Mouse (Mus musculus): ENCODE data around the gene Orai3. TPM values are rescaled to one million over a fixed set of nuclear protein-coding genes. Genes with fewer than 3 reads are reported as not detected.

The Orai3 gene
- polyA plus RNA-seq, 1 experiment from 2014 or later, result 17.7 TPM

DNA sequence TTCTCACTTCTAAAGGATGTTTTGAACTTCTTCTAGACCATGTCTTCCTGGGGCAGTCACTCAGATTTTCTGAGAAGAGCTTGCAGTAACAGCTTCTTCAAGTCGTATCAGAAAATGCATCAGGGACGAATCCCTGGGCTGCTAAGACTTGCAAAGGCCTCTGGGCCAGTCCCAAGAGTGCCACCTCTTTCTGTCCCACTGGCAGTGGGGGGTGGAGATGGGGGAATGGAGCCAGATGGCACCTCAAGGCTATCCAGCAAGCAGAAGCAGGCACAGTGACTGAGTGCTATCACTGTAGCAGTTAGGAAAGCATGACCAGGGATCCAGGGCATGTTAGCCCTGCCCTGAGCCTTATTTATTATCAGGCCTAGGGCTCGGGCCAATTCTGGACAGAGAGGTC lies 42.7 kb downstream of the Orai3 start:
- ATAC-seq (ENCODE audit: insufficient number of reproducible peaks, insufficient read depth, low FRiP score, low read depth), result no peak
- Histone ChIP-seq H3K27ac (replicated peaks in 1 of 2; ENCODE audit: control insufficient read depth in 1 of 2, insufficient read depth in 1 of 2, low read depth in 2 of 2, low read length in 2 of 2) (no peak overlapping the region), H3K9me3 (ENCODE audit: control insufficient read depth, low read length) (no peaks in the 10 kb centered on the region), H3K4me2 (ENCODE audit: low read length) (no peak overlapping the region), H3K4me1 (ENCODE audit: control insufficient read depth in 2 of 2, insufficient read depth in 2 of 2, low read length in 2 of 2) (peaks cover 5 to 10% of the 10 kb centered on the region in 2 experiments; a peak in 2 of 4 replicates), H3K4me3 (ENCODE audit: control insufficient read depth in 1 of 2, insufficient read depth in 1 of 2, low read depth in 1 of 2, low read length in 2 of 2) (no peak overlapping the region), H3K27me3 (ENCODE audit: control insufficient read depth, insufficient read depth, low read length) (no peaks in the 10 kb centered on the region), H3K9ac (ENCODE audit: low read length) (no peak overlapping the region), H3K36me3 (ENCODE audit: control insufficient read depth, insufficient read depth, low read length) (0 out of 2 replicates have a peak, but pooled peaks cover 3% of the 10 kb centered on the region)
- 73% methylated on average over 3 of the region's 3 CpGs for WGBS

DNA sequence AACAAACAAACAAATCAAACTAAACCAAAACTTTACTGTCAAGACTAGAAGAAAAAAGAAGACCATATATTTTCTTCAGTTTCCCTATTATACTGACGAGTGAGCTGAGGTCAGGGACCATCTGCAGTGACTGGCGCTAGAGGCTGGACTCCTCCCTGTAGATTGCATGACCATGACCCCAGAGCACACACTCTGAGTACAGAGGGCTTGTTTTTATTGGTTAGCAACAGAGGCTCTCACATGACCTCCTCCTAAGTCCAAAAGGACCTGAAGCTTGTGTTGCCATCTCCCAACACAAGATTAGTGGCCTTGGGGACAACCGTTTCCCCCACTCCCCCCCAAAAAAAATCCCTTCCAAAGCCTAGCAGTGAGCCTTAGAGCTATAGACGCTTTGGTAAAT lies 44.2 kb downstream of the Orai3 start:
- peak overlapping the region; percentile 3 to 57; a peak in 3 of 4 replicates for H3K27ac ChIP-seq (replicated peaks in 1 of 2; ENCODE audit: control insufficient read depth in 1 of 2, insufficient read depth in 1 of 2, low read depth in 2 of 2, low read length in 2 of 2)
- H3K9me3 ChIP-seq (ENCODE audit: control insufficient read depth, low read length), result no peaks in the 10 kb centered on the region
- H3K9ac ChIP-seq (ENCODE audit: low read length), result peak overlapping the region; percentile 25; the same call in 1 of the 2 replicates
- H3K4me2 ChIP-seq (ENCODE audit: low read length), result peak overlapping the region; percentile 23; the same call in 1 of the 2 replicates
- H3K4me3 ChIP-seq (ENCODE audit: control insufficient read depth in 1 of 2, insufficient read depth in 1 of 2, low read depth in 1 of 2, low read length in 2 of 2), result no peak overlapping the region
- 0 out of 2 replicates have a peak, but pooled peaks cover 3% of the 10 kb centered on the region for H3K36me3 ChIP-seq (ENCODE audit: control insufficient read depth, insufficient read depth, low read length)
- H3K4me1 ChIP-seq (ENCODE audit: control insufficient read depth in 2 of 2, insufficient read depth in 2 of 2, low read length in 2 of 2), result peaks cover 5 to 10% of the 10 kb centered on the region in 2 experiments; a peak in 2 of 4 replicates
- 72% methylated on average over 4 of the region's 4 CpGs for WGBS
- H3K27me3 ChIP-seq (ENCODE audit: control insufficient read depth, insufficient read depth, low read length), result no peaks in the 10 kb centered on the region
- ATAC-seq (ENCODE audit: insufficient number of reproducible peaks, insufficient read depth, low FRiP score, low read depth), result no peak

DNA sequence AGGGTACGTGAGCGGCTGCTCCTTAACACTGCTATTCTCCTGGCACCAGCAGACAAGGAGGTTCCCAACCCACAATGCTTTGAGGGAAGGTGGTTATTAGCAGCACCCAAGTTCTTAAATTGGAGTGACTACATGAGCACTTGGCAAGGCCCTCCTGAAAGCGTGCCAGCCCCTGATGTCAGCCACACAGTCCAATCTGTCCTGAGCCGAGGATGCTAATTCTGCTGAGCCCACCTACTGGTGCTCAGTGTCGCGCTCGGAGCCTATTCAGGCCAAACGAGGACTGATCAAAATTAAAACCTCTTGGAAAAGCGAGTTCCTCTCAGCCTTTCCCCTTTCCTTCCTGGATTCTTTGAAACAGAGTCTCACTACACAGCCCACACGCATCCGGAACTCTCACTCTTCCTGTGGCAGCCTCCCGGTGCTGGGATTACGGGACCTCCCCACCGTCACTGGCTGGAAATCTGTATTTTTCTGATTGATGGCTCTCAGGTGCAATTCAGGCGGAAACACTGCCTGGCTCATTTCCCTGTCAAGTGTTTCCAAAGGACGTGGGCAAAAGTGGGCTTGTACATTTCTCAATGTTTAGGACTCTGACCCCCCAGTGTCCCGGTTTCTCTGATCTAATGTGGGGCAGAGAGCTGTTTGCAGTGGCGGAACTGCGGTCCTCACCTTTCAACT lies 44.8 kb downstream of the Orai3 start:
- H3K27ac ChIP-seq (replicated peaks in 1 of 2; ENCODE audit: control insufficient read depth in 1 of 2, insufficient read depth in 1 of 2, low read depth in 2 of 2, low read length in 2 of 2), result peak overlapping the region; percentile 3 to 57; a peak in 3 of 4 replicates
- H3K9me3 ChIP-seq (ENCODE audit: control insufficient read depth, low read length), result no peaks in the 10 kb centered on the region
- 63% methylated on average over 19 of the region's 19 CpGs for WGBS
- peak overlapping the region; percentile 23; the same call in 1 of the 2 replicates for H3K4me2 ChIP-seq (ENCODE audit: low read length)
- no peak overlapping the region for H3K4me3 ChIP-seq (ENCODE audit: control insufficient read depth in 1 of 2, insufficient read depth in 1 of 2, low read depth in 1 of 2, low read length in 2 of 2)
- H3K27me3 ChIP-seq (ENCODE audit: control insufficient read depth, insufficient read depth, low read length), result no peaks in the 10 kb centered on the region
- H3K4me1 ChIP-seq (ENCODE audit: control insufficient read depth in 2 of 2, insufficient read depth in 2 of 2, low read length in 2 of 2), result peaks cover 5 to 10% of the 10 kb centered on the region in 2 experiments; a peak in 2 of 4 replicates
- H3K9ac ChIP-seq (ENCODE audit: low read length), result peak overlapping the region; percentile 25; the same call in 1 of the 2 replicates
- 0 out of 2 replicates have a peak, but pooled peaks have one; percentile 52 for ATAC-seq (ENCODE audit: insufficient number of reproducible peaks, insufficient read depth, low FRiP score, low read depth)
- H3K36me3 ChIP-seq (ENCODE audit: control insufficient read depth, insufficient read depth, low read length), result 0 out of 2 replicates have a peak, but pooled peaks cover 3% of the 10 kb centered on the region

DNA sequence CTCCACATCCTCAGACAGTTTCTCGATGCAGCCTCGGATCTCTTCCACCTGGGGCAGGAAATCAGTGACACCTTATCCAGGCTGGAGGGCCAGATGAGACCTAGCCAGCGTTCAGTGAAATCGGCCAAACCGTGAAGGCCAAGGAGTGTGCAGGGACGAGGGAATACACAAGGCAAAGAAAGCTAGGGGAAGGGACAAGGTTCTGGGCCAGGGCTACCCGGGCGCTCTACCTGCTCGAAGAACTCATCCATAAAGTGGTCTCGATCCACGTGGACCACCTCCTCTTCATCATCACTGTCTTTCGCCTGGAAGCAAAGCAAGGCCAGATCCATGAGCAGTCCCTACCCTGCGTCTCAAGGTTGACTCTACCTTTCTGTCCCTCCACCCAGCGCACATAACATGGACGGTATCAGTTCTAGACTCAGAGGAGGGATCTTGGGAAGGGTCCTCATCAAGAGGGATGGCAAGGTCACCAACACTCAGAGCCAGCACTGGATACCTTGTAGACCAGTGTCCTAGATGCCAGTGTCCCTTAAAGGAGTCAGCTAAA lies 45.6 kb downstream of the Orai3 start:
- Histone ChIP-seq H3K4me3 (ENCODE audit: control insufficient read depth in 1 of 2, insufficient read depth in 1 of 2, low read depth in 1 of 2, low read length in 2 of 2) (no peak overlapping the region), H3K9ac (ENCODE audit: low read length) (no peak overlapping the region), H3K27ac (replicated peaks in 1 of 2; ENCODE audit: control insufficient read depth in 1 of 2, insufficient read depth in 1 of 2, low read depth in 2 of 2, low read length in 2 of 2) (0 out of 4 replicates have a peak overlapping the region, but pooled peaks of 1 of the 2 experiments have one; percentile 37), H3K4me2 (ENCODE audit: low read length) (no peak overlapping the region), H3K4me1 (ENCODE audit: control insufficient read depth in 2 of 2, insufficient read depth in 2 of 2, low read length in 2 of 2) (peaks cover 5 to 10% of the 10 kb centered on the region in 2 experiments; a peak in 2 of 4 replicates), H3K36me3 (ENCODE audit: control insufficient read depth, insufficient read depth, low read length) (no peaks in the 10 kb centered on the region), H3K9me3 (ENCODE audit: control insufficient read depth, low read length) (no peaks in the 10 kb centered on the region), H3K27me3 (ENCODE audit: control insufficient read depth, insufficient read depth, low read length) (no peaks in the 10 kb centered on the region)
- 84% methylated on average over 15 of the region's 15 CpGs for WGBS
- no peak for ATAC-seq (ENCODE audit: insufficient number of reproducible peaks, insufficient read depth, low FRiP score, low read depth)

DNA sequence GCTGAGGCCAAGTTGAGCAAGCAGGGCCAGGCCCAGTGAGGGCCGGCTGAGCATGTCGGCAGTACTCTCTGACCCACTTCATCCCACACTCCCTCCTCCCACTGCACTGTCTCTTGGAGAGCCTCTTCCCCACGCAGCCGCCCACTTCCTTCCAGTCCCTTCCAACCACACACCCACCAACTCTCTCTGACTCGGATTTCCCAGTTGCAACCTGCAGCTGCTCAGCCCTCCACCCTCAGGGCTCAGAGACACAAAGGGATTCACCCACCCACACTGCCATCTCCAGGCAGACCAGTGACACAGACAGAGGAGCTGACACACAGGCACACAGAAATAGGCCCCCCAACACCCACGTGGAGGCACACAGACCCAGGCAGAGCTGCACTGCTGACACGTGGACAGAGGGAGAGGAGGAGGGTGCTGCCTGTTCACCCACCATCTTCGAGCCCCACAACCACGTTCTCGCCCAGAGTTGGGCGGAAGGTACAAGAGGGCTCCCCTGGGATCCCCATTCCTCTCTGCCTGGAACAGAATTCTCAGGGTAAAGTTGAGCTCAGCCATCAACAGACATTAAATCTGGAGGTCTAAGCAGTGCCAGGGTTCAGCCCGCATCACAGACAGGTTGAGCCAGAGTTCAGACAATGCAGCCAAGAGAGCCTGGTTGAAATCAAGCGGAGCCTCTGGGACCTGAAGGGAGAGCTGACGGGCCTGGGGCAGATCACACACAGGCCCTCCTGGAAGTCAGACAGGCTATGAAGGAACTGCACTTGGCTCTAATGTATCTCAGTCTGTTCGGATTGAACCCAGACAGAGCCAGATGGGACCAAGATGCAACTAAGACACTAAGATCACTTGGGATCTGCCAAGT lies 46.6 kb downstream of the Orai3 start:
- 53% methylated on average over 15 of the region's 15 CpGs for whole genome bisulfite sequencing
- H3K4me1 ChIP-seq (ENCODE audit: control insufficient read depth in 2 of 2, insufficient read depth in 2 of 2, low read length in 2 of 2), result peaks cover 5 to 10% of the 10 kb centered on the region in 2 experiments; a peak in 2 of 4 replicates
- no peaks in the 10 kb centered on the region for H3K27me3 ChIP-seq (ENCODE audit: control insufficient read depth, insufficient read depth, low read length)
- no peaks in the 10 kb centered on the region for H3K9me3 ChIP-seq (ENCODE audit: control insufficient read depth, low read length)
- 0 out of 4 replicates have a peak overlapping the region, but pooled peaks of 1 of the 2 experiments have one; percentile 37 for H3K27ac ChIP-seq (replicated peaks in 1 of 2; ENCODE audit: control insufficient read depth in 1 of 2, insufficient read depth in 1 of 2, low read depth in 2 of 2, low read length in 2 of 2)
- no peak overlapping the region for H3K4me3 ChIP-seq (ENCODE audit: control insufficient read depth in 1 of 2, insufficient read depth in 1 of 2, low read depth in 1 of 2, low read length in 2 of 2)
- no peak for ATAC-seq (ENCODE audit: insufficient number of reproducible peaks, insufficient read depth, low FRiP score, low read depth)
- no peak overlapping the region for H3K9ac ChIP-seq (ENCODE audit: low read length)
- no peaks in the 10 kb centered on the region for H3K36me3 ChIP-seq (ENCODE audit: control insufficient read depth, insufficient read depth, low read length)
- no peak overlapping the region for H3K4me2 ChIP-seq (ENCODE audit: low read length)

DNA sequence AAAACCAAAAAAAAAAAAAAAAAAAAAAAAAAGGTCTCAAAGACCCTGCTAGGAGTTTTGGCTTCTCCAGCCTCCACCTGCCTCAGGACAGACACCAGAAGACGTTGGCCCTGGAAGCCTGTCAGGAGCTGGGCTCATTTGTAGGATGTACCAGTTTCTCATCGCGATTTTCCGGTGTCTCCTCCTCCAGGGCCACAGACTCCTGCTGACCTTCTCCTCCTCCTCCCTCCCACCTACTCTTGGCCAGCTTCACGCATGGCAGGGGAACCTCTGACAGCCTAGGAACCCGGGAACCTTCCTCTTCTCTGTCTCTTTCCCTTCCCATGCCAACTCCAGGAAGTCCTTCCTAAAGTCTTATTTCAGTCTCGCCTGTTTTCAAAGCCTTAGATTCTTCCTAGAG lies 47.4 kb downstream of the Orai3 start:
- Histone ChIP-seq H3K36me3 (ENCODE audit: control insufficient read depth, insufficient read depth, low read length) (no peaks in the 10 kb centered on the region), H3K4me3 (ENCODE audit: control insufficient read depth in 1 of 2, insufficient read depth in 1 of 2, low read depth in 1 of 2, low read length in 2 of 2) (no peak overlapping the region), H3K27ac (replicated peaks in 1 of 2; ENCODE audit: control insufficient read depth in 1 of 2, insufficient read depth in 1 of 2, low read depth in 2 of 2, low read length in 2 of 2) (no peak overlapping the region), H3K27me3 (ENCODE audit: control insufficient read depth, insufficient read depth, low read length) (no peaks in the 10 kb centered on the region), H3K9ac (ENCODE audit: low read length) (no peak overlapping the region), H3K4me2 (ENCODE audit: low read length) (no peak overlapping the region), H3K9me3 (ENCODE audit: control insufficient read depth, low read length) (no peaks in the 10 kb centered on the region), H3K4me1 (ENCODE audit: control insufficient read depth in 2 of 2, insufficient read depth in 2 of 2, low read length in 2 of 2) (peaks cover 5 to 10% of the 10 kb centered on the region in 2 experiments; a peak in 2 of 4 replicates)
- ATAC-seq (ENCODE audit: insufficient number of reproducible peaks, insufficient read depth, low FRiP score, low read depth), result no peak
- 71% methylated on average over 7 of the region's 7 CpGs for WGBS

DNA sequence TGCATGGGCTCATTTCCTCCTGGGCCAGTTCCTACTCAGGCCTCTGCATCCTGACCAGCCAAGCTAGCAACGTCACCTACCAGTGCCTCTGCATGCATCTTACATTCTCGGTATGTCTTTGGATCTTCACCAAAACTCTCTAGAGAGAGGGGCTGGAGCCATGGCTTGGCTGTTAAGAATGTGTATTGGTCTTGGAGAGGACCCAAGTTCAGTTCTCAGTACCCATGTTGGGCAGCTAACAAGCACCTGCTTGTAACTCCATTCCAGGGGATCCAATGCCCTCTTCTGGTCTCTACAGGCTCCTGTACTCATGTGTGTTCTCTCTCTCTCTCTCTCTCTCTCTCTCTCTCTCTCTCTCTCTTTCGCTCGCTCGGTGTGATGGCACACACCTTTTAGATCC lies 48.2 kb downstream of the Orai3 start:
- 85% methylated on average over 5 of the region's 5 CpGs for WGBS
- no peak overlapping the region for H3K4me2 ChIP-seq (ENCODE audit: low read length)
- H3K36me3 ChIP-seq (ENCODE audit: control insufficient read depth, insufficient read depth, low read length), result no peaks in the 10 kb centered on the region
- no peak overlapping the region for H3K4me3 ChIP-seq (ENCODE audit: control insufficient read depth in 1 of 2, insufficient read depth in 1 of 2, low read depth in 1 of 2, low read length in 2 of 2)
- no peak overlapping the region for H3K27ac ChIP-seq (replicated peaks in 1 of 2; ENCODE audit: control insufficient read depth in 1 of 2, insufficient read depth in 1 of 2, low read depth in 2 of 2, low read length in 2 of 2)
- no peak for ATAC-seq (ENCODE audit: insufficient number of reproducible peaks, insufficient read depth, low FRiP score, low read depth)
- H3K4me1 ChIP-seq (ENCODE audit: control insufficient read depth in 2 of 2, insufficient read depth in 2 of 2, low read length in 2 of 2), result peaks cover 5 to 10% of the 10 kb centered on the region in 2 experiments; a peak in 2 of 4 replicates
- no peak overlapping the region for H3K9ac ChIP-seq (ENCODE audit: low read length)
- no peaks in the 10 kb centered on the region for H3K9me3 ChIP-seq (ENCODE audit: control insufficient read depth, low read length)
- H3K27me3 ChIP-seq (ENCODE audit: control insufficient read depth, insufficient read depth, low read length), result no peaks in the 10 kb centered on the region
